Mouse (Mus musculus) stomach, embryonic 16.5 days (tissue): ENCODE measurements at regions not wholly inside any gene's neighbourhood (a gene's known extent, or its start where the extent isn't known, plus 50 kb on each side); places are given as distances from the start of the nearest gene placed in this dataset.

Source experiments
- ATAC-seq: fragments of 200-750 bp; cut with Nextera tagmentation; 2 replicates; pipeline ENCODE4 v1.8.0; 2017; ENCODE audit warnings: moderate number of reproducible peaks, moderate TSS enrichment; ENCODE audit not compliant: insufficient read depth, low FRiP score
- H3K27ac ChIP-seq: fragments of 300-500 bp; sonication (generic); 2 replicates; pipeline ENCODE4 v1.5.1; 2014; ENCODE audit warnings: low read length
- H3K27me3 ChIP-seq: fragments of 300-500 bp; sonication (generic); 2 replicates; pipeline ENCODE4 v1.6.1; 2014; ENCODE audit warnings: low read length, control low read depth, mixed read lengths; ENCODE audit not compliant: control insufficient read depth, insufficient read depth
- H3K36me3 ChIP-seq: fragments of 300-500 bp; sonication (generic); 2 replicates; pipeline ENCODE4 v1.6.1; 2014; ENCODE audit warnings: low read length; ENCODE audit not compliant: control insufficient read depth, insufficient read depth
- H3K4me1 ChIP-seq: fragments of 300-500 bp; sonication (generic); 2 replicates; pipeline ENCODE4 v1.6.1; 2014; ENCODE audit warnings: low read length, control low read depth, mixed read lengths; ENCODE audit not compliant: control insufficient read depth, insufficient read depth
- H3K4me2 ChIP-seq: fragments of 300-500 bp; sonication (generic); 2 replicates; pipeline ENCODE4 v1.6.1; 2014; ENCODE audit warnings: low read depth, low read length, mixed read lengths
- H3K4me3 ChIP-seq: fragments of 300-500 bp; sonication (generic); replicated peaks from 2 replicates; pipeline ENCODE4 v1.5.1; 2014; ENCODE audit warnings: mild to moderate bottlenecking, low read length
- H3K9ac ChIP-seq: fragments of 300-500 bp; sonication (generic); 2 replicates; pipeline ENCODE4 v1.6.1; 2014; ENCODE audit warnings: low read length
- H3K9me3 ChIP-seq: fragments of 300-500 bp; sonication (generic); replicated peaks from 2 replicates; pipeline ENCODE4 v1.6.1; 2016; ENCODE audit warnings: low read length, control low read depth; ENCODE audit not compliant: control insufficient read depth
- WGBS: fragments of 180-500 bp; shearing (Covaris S2); extraction: QIAGEN DNeasy Blood & Tissue Kit; methylation state at CpG from one replicate; pipeline ENCODE4 v1.1.7; 2014; 5-methylcytosine and 5-hydroxymethylcytosine counted together

DNA sequence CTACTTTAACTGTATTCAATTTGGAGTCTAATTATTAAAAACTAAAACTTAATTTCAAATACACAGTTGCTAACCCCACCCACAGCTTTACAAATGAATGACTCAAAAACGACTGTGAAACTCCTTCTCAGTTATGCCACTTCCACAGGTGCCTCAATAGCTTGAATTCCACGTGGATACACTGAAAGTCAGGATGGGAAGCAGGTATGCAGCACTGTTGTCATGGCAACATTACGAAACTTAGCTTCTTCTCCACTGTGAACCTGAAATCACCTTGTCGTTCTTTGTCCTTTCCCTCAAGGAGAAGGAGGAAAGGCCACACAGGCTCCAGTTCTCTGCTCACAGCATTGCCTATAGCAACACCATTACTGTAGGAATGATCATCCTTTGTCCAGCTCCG lies 60.5 kb upstream of the Thrb start:
- Histone ChIP-seq H3K27ac (no peak overlapping the region), H3K9me3 (no peaks in the 10 kb centered on the region), H3K27me3 (no peaks in the 10 kb centered on the region), H3K36me3 (no peaks in the 10 kb centered on the region), H3K4me1 (no peaks in the 10 kb centered on the region), H3K4me2 (no peak overlapping the region), H3K4me3 (no peak overlapping the region), H3K9ac (no peak overlapping the region)
- no peak for ATAC-seq
- 70% methylated on average over 5 of the region's 5 CpGs for WGBS

DNA sequence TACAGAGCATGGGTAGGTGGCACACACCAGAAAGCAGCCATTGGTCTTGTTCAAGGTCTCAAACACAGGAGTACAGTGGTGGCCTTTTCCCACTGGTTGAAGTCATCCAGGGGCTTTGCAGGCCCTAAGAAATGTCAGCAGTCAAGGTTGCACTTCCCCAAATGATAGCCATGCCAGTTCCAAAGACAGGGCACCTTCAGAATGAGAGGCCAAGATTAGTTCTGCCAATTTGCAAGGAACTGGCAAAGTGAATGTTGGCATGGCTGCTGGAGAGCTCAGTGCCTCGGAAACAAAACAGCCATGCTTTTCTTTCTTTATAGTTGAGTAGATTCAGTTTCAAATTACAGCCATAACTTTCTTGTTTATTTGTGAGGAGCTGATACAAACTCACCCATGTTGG lies 57.7 kb upstream of the Thrb start:
- no peaks in the 10 kb centered on the region for H3K36me3 ChIP-seq
- H3K27me3 ChIP-seq = no peaks in the 10 kb centered on the region
- no peak overlapping the region for H3K9ac ChIP-seq
- WGBS = 79% methylated on average over 1 of the region's 1 CpGs
- H3K4me1 ChIP-seq = no peaks in the 10 kb centered on the region
- no peak overlapping the region for H3K27ac ChIP-seq
- H3K4me3 ChIP-seq = no peak overlapping the region
- H3K9me3 ChIP-seq = no peaks in the 10 kb centered on the region
- no peak for ATAC-seq
- H3K4me2 ChIP-seq = no peak overlapping the region

DNA sequence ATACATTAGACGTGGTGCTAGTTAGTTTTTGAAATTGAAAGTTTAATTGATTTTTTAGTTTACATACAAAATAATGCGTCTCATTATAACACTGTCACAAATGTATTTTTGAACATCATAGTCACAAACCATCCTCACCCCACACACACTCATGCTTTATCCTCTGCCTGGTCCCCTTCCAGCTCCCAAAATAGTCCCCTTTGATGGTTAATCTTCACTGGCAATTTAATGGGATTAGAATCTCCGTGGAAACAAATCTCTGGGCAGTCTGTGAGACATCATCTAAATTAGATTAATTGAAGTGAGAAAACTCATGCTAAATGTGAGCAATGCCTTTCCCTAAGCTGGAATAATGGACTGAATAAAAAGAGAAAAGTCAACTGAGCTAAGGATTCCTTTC lies 54.0 kb upstream of the Thrb start:
- no peak overlapping the region for H3K27ac ChIP-seq
- H3K4me2 ChIP-seq = no peak overlapping the region
- H3K36me3 ChIP-seq = no peaks in the 10 kb centered on the region
- WGBS = 44% methylated on average over 3 of the region's 3 CpGs
- H3K9ac ChIP-seq = no peak overlapping the region
- H3K4me1 ChIP-seq = no peaks in the 10 kb centered on the region
- H3K4me3 ChIP-seq = no peak overlapping the region
- no peaks in the 10 kb centered on the region for H3K27me3 ChIP-seq
- no peak for ATAC-seq
- H3K9me3 ChIP-seq = no peaks in the 10 kb centered on the region

DNA sequence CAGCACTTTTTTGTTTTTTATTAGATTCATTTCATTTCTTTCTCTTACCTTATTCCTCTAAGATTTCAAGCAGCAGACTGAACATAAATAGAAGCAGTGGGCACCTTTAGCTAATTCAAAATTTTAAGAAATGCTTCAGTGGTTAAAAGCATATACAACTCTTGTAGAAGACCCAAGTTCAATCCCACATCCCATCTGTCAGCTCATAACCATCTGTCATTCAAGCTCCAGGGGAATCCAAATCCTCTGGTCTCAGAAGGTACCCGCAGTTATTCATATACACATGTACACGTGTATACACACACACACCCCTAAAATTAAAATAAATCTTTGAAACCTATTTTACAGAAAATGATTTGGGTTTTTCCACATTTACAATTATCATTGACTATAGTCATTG lies 52.9 kb upstream of the Thrb start:
- 74% methylated on average over 2 of the region's 2 CpGs for WGBS
- no peaks in the 10 kb centered on the region for H3K4me1 ChIP-seq

More for the DNA sequence above, 52.9 kb upstream of the Thrb start:
- no peak overlapping the region for H3K9ac ChIP-seq
- H3K9me3 ChIP-seq = no peaks in the 10 kb centered on the region
- no peaks in the 10 kb centered on the region for H3K36me3 ChIP-seq
- H3K4me2 ChIP-seq = no peak overlapping the region
- H3K4me3 ChIP-seq = no peak overlapping the region
- no peak for ATAC-seq
- no peaks in the 10 kb centered on the region for H3K27me3 ChIP-seq
- no peak overlapping the region for H3K27ac ChIP-seq
